Mouse (Mus musculus) testis, adult 2 months (tissue): Measurements from ENCODE around the gene Map2k5. TPM values are rescaled to one million over a fixed set of nuclear protein-coding genes. Genes with fewer than 3 reads are reported as not detected.

Experiments
- H3K27ac ChIP-seq: fragments of 200-500 bp; 2 replicates; pipeline ENCODE4 v1.5.1; 2012; ENCODE audit warnings: low read depth, low read length; ENCODE audit not compliant: control insufficient read depth, insufficient read depth
- H3K27me3 ChIP-seq: fragments of 200-500 bp; 2 replicates; pipeline ENCODE4 v1.6.1; 2012; ENCODE audit warnings: mild to moderate bottlenecking, low read length, moderate library complexity; ENCODE audit not compliant: control insufficient read depth, insufficient read depth
- H3K36me3 ChIP-seq: fragments of 200-500 bp; 2 replicates; pipeline ENCODE4 v1.6.1; 2012; ENCODE audit warnings: mild to moderate bottlenecking, low read length; ENCODE audit not compliant: control insufficient read depth, insufficient read depth
- H3K4me1 ChIP-seq: fragments of 200-500 bp; 2 replicates; pipeline ENCODE4 v1.6.1; 2012; ENCODE audit warnings: low read length; ENCODE audit not compliant: control insufficient read depth, insufficient read depth
- H3K4me3 ChIP-seq: fragments of 200-500 bp; 2 replicates; pipeline ENCODE4 v1.5.1; 2012; ENCODE audit warnings: low read depth, mild to moderate bottlenecking, low read length, moderate library complexity, mixed read lengths; ENCODE audit not compliant: control insufficient read depth
- CTCF ChIP-seq: fragments of 200-500 bp; IDR thresholded peaks from 2 replicates; pipeline ENCODE4 v1.5.1; 2012; ENCODE audit warnings: low read depth, mild to moderate bottlenecking, inconsistent platforms, low read length, moderate library complexity; ENCODE audit not compliant: control insufficient read depth, insufficient read depth, insufficient replicate concordance
- POLR2A ChIP-seq: fragments of 200-500 bp; IDR thresholded peaks from 2 replicates; pipeline ENCODE4 v1.6.1; 2012; ENCODE audit warnings: low read depth, mild to moderate bottlenecking, inconsistent platforms, low read length, moderate library complexity; ENCODE audit not compliant: control insufficient read depth
- polyA plus RNA-seq: library from polyadenylated mRNA; depleted of rRNA; stranded (reverse); fragments of >200 nt; gene quantifications from 2 replicates; pipeline ENCODE4 v1.2.3, GENCODE M21; 2012

Map2k5 gene
- polyA plus RNA-seq, 1 experiment = 53.3 TPM

DNA sequence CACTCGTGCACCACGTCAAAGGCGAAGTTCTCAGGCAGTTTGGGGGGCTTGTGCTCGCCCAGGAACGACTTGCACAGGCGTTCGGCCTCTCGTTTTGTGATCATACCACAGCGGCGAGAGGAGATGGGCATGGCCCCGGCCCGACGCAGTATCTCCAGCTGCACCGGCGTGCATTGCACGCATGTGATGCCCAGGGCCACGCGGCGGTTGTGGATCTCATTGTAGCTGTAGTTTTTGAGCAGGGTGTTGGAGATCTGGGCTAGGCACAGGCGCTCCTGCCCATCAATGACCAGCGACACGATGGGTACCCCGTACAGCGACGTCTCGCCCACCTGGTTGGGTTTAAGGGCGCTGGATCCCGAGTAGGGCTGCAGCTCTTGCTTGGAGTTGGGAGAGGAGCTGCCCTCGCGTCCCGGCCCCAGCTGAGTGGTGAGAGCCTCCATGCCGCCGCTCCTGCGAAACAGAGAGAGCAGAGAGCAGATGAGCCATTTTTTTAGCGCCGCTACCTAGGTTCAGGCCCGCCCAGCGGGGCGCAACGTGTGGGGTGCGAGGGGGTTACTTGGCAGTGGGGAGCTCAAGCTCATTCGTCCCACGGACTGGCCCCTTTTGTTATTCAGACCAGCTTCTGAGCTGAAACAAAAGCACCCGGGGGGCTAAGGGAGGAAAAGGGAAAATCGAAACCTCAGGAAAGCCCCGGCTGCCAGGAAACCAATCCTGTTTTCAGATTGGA is 231.4 kb downstream of the Map2k5 start:
- Histone ChIP-seq H3K36me3 (no peaks in the 10 kb centered on the region), H3K4me3 (no peak overlapping the region), H3K27ac (no peak overlapping the region), H3K27me3 (peaks cover 15% of the 10 kb centered on the region), H3K4me1 (peaks cover 43% of the 10 kb centered on the region)
- TF ChIP-seq POLR2A = no peak
- no peak for TF ChIP-seq CTCF

DNA sequence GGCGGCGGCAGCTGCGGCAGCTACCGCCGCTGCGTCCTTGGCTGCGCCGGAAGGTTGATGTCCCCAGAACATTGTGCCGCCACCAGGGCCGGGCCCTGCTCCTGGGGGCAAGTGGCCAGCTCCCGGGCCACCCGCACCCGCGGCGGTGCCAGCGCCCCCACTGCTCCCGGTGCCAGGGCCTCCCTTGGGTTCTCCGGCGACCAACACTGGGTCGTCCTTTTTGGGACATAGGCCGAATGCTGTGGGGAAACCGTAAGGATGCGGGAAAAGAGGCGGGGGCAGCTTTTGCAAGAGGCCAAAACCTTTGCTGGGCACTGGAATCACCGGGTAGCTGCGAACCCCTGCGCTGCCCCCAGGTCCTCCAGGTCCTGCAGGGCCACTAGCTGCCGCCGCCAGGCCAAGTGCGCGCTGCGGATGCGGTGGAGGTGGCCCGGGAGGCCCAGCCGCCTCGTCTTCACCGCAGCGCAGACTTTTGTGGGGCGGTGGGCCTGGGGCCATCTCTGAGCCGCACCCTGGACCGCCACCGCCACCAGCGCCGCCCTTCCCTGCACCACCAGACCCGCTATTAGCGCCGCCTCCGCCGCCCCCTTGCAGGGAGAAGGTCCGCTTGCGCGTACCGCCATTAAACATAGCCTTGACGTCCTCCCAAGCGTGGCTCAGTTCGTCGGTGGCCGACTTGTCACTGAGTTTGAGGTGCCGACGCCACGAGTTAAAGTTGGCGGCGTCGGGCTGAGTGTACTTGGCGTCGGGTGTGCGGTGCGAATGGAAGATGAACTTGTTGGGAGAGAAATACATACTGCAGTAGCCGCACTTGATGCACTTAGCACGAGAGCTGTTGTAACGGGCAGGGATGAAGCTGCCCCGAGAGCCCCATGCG is 232.2 kb downstream of the Map2k5 start:
- TF ChIP-seq POLR2A (no peak), CTCF (no peak)
- no peak overlapping the region for H3K27ac ChIP-seq
- peaks cover 42% of the 10 kb centered on the region for H3K4me1 ChIP-seq
- H3K36me3 ChIP-seq = no peaks in the 10 kb centered on the region
- H3K4me3 ChIP-seq = no peak overlapping the region; the same call in none of the 2 replicates
- H3K27me3 ChIP-seq = peaks cover 15% of the 10 kb centered on the region

DNA sequence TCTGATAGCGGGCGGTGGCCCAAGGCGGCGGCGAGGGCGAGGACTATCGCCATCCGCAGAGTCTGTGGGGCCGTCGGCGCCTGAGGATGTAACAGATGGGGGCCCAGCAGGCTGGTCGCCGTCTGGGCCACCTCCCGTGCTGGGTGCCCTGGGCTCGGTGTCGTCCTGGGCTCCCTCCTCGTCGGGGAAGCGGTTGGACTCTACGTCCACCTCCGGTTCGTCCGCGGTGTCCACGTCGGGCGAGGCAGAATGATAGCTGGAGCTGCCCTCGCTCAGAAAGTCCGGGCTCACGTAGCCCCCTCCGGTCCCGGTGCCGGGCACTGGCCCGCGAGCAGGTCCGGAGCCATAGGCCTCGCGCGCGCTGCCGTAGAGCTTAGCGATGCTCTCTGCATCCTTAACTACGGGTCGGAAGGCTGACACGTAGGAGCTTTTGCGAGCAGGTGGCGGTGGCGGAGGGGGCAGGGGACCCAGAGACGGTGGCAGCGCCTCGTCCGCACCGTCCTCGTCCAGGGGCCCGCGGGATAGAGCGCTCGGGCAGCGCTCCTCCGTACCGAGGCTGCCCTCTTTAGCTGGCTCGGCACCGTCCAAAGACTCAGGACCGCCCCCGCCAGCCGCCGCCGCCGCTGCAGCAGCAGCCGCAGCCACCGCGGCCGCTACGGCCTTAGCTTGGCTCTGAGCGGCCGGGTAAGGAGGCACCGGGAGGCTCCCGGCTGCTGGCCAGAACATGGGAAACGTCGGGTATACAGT is 233.0 kb downstream of the Map2k5 start:
- peaks cover 15% of the 10 kb centered on the region for H3K27me3 ChIP-seq
- H3K36me3 ChIP-seq = no peaks in the 10 kb centered on the region
- H3K27ac ChIP-seq = no peak overlapping the region
- peak overlapping the region; percentile 48 for H3K4me3 ChIP-seq
- peaks cover 41% of the 10 kb centered on the region for H3K4me1 ChIP-seq
- TF ChIP-seq POLR2A (no peak), CTCF (no peak)

DNA sequence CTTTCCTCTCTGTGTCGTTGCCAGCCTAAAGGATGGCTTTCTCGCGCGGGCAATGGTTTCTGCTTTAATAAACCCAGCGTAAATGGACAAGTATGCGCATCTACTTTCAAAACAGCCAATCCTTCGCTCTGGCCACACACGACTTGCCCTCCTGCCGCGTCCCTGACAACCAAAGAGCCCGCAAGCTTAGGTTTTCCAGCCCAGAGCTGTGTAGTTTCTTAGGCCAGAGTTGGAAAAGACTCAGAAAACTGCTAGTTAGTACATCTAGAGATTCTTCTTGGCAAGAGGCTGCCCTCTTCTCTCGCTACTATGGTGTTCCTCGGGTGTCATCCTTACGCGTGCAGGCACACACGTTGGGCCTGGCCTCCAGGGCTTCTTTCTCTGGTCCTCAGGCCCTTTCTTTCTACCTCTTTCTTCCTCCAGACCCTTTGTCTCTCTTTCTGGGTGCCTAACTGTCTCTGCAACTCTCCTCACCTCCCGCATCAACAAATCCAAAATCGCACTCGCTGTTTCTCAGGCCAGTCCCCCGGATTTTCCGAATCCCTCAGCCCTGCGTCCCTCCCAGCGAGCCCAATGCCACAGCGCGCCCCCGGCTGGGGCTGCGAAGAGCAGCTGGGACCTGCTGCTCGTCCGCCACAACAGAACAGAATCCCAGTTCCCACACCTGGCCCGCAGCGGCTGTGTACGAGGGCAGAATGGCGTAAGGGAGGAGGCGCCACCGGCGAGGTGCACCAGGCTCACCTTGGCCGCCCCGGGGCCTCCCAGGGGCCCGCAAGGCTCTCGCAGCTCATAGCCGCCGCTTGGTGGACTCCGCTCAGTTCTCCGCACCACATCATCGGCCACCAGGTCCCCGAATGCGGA is 233.8 kb downstream of the Map2k5 start:
- no peak overlapping the region for H3K27ac ChIP-seq

DNA sequence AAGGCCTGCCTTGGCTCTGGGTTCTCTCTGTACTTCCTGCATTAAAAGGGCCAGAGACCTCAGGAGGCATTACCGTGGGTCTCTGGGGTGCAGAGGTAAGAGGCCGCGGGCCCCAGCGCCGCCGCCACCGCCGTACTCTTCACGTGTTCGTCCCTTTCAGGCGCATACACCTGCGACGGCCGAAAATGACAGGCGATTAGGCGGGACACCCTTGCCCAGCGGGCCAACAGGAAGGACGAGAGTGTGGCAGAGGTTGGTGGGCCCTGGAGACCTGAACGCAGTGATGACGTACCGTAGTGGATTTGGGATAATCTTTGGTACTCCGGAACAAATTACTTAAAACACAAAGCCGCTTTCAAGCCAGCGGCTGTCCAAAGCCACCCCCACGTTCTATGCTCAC is 234.5 kb downstream of the Map2k5 start:
- Histone ChIP-seq H3K27ac (no peak overlapping the region), H3K4me3 (no peak overlapping the region), H3K36me3 (no peaks in the 10 kb centered on the region), H3K27me3 (peaks cover 9% of the 10 kb centered on the region), H3K4me1 (peaks cover 35% of the 10 kb centered on the region)
- TF ChIP-seq POLR2A (no peak), CTCF (no peak)

More for the DNA sequence above, 233.8 kb downstream of the Map2k5 start:
- TF ChIP-seq CTCF (no peak), POLR2A (no peak)
- Histone ChIP-seq H3K27me3 (peaks cover 12% of the 10 kb centered on the region), H3K36me3 (no peaks in the 10 kb centered on the region), H3K4me1 (peaks cover 35% of the 10 kb centered on the region), H3K4me3 (no peak overlapping the region)

DNA sequence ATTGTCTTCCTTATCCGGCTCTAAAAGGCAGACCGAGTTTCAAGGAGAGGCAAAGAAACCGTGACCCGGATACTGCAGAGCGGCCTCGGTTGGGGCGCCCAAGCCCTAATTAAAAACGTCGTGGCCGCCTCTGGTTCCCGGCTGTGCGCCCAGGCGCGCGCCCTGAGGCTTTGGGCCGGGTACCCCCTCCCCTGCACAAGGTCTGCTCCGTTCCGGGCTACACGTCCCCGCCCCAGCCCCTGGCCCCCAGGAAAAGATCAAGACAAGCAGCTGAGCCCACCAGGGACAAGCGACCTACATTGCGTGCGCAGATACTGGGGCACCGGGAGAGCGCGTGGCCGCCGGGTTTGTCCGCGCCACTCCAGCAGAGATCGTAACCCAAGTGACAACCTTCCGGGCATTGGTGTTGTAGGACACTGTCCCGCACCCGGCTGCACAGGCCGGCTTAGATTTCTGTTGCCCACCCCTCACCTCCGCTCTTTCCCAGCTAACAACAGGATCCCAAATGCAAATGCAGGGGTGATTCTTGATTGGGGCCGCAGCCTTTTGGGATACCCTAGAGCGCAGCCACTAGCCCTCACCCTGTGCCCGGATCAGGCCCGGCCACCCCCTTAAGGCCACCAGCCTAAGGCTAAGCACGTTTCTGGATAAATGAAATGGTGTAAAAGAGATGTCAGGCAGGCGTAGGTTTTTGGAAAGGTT is 235.2 kb downstream of the Map2k5 start:
- H3K27me3 ChIP-seq = peaks cover 7% of the 10 kb centered on the region

More for the DNA sequence above, 235.2 kb downstream of the Map2k5 start:
- peaks cover 35% of the 10 kb centered on the region for H3K4me1 ChIP-seq
- no peak for TF ChIP-seq CTCF
- TF ChIP-seq POLR2A = no peak
- no peaks in the 10 kb centered on the region for H3K36me3 ChIP-seq
- H3K27ac ChIP-seq = no peak overlapping the region
- H3K4me3 ChIP-seq = no peak overlapping the region
